Mouse (Mus musculus) retina, adult 2 months (tissue): ENCODE results near the gene Zbtb38.

Experiments used
- DNase-seq: peaks from one replicate; pipeline ENCODE4 v3.0.0-alpha.2; 2012; ENCODE audit warnings: low read depth, low spot score

Zbtb38 gene

DNA sequence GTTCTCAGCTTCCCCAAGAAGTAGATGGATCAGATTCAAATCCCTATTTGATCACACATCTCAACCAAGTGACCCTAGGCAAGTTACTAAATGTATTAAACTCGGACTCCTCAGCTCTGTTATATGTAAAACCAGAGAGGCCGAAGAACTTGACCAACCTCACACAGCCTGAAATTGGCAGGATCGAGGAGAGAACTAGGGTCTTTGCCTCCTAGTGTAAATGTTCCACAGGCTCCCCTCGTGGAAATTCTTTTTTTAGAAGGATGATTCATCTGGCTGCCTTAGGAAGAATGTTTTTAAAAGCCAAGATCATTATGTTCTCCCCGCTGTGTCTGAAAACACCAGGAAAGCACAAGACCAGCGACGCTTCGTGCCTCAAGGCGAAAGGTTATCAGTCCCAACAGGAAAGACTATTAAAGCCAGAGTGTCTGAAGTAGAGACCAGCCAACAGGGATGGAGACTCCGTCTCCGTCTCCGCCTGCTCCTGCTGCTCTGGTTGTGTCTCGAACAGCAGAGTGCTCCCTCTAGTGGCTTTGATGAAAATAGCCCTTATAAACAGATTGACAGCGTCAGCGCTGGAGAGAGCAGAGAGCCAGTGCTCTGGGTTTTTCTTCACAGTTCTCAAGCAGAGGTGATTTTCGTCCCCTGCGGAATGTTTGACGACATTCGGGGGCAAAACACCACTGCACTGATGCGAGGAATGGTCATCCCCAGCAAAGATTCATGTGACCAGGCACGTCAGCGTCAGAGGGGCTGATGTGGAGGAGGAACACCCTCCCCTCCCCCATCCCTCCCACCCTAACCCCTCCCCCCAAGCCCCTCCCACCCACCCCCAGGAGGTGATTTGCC is 6.3 kb upstream of the Zbtb38 start:
- DNase-seq, result peak; percentile 71

DNA sequence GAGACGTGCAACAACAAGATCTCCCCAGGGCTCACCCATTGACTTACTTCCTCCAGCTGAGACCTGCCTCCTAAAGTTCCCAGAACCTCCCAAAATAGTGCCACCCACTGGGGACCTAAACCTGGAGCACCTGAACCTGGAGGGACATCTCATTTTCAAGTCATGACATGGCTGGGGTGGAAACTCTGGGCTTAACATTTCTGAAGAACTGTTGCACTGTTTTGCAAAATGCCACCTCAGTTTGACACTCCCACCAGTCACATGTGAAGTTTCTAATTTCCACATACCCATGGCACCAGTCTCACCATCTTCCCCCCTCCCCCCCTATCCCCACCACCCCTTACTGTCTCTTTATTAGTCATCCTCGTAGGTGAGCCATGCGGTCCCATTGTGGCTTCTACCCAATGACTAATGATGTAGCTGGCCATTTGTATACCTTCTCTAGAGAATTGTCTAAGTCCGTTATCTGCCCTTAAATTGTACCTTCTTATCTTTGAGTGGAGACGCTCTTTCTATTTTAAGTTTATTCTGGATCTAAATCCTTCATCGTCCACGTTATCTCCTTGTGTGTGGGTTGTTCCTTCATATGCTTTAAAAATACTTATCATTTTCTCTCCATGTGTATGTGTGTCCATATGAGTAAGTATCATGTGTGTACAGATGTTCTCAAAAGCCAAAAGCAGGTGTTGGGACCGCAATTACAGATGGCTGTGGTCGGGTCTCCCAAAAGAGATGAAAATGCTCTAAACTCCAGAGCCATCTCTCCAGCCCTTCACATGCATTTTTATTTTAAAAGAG is 4.2 kb upstream of the Zbtb38 start:
- DNase-seq, result no peak

DNA sequence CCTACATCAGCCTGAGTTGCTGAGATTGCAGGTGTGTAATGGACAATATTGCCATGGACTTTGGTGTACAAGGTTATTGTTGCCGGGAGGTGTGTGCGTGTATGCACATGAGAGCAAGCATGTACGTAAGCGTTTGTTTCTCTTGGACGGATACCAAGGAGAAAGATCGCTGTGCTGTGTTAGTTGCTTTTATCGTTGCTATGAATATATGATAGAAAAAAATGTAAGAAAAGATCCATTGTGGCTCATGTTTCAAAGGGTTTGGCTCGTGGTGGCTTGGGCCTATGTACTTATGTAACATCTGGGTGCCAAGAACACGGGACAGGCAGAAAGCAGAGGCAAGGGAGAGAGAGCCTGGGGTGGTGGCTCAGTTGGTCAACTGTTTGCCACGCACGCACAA is 3.1 kb upstream of the Zbtb38 start:
- DNase-seq, result no peak

DNA sequence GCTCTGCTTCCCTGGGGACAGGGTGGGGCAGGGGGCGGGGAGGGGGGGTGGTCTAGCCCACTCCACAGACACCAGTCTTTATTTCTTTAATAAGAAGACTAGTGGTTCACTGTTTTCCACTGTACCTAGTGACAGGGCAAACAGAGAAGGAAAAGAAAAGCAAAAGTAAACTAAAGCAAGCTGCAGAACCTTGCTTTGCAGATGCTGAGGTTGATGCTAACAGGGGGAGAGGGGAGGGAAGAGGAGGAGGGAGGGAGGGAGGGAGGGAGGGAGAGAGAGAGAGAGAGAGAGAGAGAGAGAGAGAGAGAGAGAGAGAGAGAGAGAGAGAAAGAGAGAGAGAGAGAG is 2.0 kb upstream of the Zbtb38 start:
- DNase-seq, result no peak

- no peak for DNase-seq
Measured at GRCm38 (mm10) chr9:96753921-96754624, 1.4 kb upstream of the Zbtb38 start.

GRCm38 (mm10) chr9:96753392-96753791 is 761 bp upstream of the Zbtb38 start:
- no peak for DNase-seq

GRCm38 (mm10) chr9:96751821-96752602 is 619 bp downstream of the Zbtb38 start:
- DNase-seq, result no peak

DNA sequence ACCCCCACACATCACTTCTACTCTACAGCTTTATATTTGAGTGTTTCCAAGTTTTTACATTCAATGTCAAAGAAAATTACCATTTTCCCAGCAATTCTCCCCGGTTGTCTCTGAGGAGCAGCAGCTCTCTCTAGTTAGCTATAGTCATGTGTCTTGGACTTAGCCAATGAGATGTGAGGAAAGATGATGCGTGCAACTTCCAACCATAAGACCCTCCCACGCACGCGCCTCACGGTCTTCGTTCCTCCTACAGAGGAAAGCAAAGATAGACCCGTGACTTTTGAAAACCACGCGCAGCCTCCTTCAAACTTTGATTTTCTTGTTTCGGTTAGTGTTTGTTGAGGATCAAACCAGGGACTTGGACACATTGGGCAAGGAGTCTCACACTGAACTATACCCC is 2.0 kb downstream of the Zbtb38 start:
- no peak for DNase-seq

DNA sequence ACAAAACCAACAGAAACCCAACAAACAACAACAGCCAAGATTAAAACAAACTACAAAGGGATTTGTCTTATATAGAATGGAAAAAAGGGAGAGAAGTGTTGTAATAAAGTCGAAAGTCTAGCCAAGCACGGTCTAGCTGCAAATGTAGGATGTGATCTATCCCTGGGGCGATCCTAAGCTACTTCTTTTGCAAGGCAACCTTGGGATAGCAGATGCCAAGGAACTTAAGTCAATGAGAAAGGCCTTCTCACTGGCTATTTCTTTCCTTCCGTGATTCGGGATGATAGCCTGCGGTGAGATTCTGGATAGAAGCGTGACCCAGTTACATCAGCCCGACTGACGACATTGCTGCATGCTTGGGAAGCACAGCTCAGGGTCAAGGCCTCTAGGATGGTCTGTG is 6.1 kb downstream of the Zbtb38 start:
- DNase-seq, result no peak

- no peak for DNase-seq
Measured at GRCm38 (mm10) chr9:96744909-96745308, 7.7 kb downstream of the Zbtb38 start.

- no peak for DNase-seq
Measured at GRCm38 (mm10) chr9:96741365-96742085, 11.1 kb downstream of the Zbtb38 start.

DNA sequence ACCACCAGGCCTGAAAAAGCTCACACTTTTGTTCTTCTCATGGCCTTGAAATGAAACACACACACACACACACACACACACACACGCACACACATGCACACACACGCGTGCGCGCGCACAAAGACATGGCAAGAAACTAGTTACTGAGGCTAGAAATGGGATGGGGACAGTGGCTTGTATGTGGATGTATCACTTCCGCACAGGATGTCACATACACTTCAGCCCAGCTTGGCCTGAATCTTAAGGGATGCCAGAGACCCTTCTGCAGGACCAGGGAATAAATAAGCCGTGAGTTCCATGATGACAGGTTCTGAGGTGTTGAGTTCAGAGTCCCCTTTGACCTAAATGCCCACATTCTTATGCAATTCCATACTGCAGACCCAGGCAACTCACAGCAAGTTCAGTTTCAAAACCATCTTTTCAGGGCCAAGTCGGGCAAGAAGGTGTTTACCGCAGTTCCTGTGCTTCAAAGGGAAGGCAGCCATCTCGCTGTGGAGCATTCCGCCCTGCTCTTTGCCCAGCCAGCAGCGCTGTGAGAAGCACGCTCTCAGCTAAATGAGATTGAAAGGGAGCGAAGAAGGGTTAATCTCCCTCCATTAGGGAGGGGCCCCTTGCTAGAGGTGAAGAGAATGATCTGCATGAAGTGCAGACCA is 11.8 kb downstream of the Zbtb38 start:
- no peak for DNase-seq

DNA sequence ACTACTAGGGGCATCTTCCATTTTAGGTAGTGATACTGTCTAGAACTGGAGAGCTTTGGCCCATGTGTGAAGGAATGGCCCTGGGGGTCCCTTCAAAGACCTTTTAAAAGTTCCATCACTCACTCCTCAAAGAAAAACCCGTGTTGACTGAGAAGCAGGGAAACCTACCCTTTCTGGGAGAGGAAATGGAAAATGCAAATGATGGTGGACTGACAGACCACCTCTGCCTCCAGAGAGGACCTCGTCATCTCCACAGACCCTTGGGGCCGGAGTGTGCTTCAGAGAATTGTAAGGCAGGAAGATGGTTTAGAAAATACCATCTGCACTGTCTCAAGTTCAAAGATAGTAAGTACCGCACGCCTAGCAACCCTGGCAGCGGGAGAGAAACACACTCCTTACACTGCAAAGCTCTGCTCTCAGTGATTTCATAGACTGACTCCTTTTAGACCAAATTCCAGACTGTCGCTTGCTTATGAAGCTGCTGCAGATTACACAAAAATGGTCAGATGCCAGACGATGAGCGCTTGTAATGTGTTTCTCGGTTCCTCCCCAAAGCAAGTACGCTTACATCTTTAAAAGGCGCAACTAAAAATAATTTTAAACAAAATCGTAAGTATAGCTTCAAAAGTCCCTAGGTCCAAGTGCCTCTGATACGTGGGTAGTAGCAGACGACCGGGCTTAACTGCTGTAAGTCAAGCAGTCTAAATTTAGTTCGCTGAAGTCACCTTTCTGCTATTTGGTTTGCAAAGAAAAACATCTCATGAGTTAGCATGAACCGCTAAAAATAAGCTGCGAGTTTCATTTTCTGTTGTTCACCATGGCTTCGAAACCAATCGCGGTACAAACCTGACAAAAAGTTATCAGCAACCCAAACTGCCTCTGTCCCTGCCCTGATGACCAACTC is 12.6 kb downstream of the Zbtb38 start:
- no peak for DNase-seq

DNA sequence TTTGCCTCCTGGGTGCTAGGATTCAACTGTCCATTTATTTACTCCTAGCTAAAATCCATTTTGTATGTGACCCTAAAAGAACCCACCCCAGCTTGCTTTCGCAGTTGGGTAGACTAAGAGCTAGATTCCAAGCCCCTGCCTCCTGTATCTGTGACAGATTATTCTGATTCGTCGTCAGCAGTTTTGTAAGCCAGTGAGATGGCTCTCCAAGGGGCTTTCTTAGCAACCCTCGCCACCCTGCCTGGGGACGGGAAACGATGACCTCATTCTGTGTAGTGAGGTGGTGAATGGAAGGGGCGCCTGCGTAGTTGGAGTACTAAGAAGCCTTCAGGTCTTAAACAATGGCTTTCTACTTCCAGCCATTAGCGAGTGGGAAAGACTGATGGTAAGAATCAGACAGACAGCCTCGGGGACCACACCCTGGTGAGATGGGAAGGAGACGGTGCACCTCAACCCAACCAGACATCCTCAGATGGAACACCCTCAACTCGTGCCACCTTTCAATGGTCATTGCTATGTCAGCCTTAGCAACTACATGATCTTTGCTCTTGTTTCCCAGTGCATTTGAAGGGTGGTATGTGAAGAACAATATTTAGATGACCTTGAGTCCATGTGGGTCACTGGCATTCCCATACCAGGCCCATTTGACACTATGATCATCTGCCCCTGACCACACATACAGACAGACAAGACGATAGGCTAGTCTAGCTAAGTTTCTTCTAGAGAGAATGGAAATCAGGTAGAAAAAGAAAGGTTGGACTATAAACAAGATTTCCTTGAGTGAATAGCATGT is 13.9 kb downstream of the Zbtb38 start:
- DNase-seq, result no peak

GRCm38 (mm10) chr9:96735946-96736345 is 16.7 kb downstream of the Zbtb38 start:
- DNase-seq, result no peak

DNA sequence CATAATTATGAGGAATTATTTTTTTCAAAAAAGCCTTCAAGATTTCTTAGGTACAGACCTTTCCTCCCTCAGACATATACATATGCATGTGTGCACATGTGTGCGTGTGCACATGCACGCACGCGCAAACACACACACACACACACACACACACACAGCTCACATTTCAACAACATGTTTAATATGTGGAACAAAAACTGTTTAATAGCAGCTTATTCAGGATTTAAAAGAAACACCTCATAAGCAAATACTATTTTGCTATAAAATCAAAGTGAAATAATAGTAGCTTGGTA is 19.3 kb downstream of the Zbtb38 start:
- DNase-seq, result no peak

- no peak for DNase-seq
Measured at GRCm38 (mm10) chr9:96732644-96733424, 19.8 kb downstream of the Zbtb38 start.

DNA sequence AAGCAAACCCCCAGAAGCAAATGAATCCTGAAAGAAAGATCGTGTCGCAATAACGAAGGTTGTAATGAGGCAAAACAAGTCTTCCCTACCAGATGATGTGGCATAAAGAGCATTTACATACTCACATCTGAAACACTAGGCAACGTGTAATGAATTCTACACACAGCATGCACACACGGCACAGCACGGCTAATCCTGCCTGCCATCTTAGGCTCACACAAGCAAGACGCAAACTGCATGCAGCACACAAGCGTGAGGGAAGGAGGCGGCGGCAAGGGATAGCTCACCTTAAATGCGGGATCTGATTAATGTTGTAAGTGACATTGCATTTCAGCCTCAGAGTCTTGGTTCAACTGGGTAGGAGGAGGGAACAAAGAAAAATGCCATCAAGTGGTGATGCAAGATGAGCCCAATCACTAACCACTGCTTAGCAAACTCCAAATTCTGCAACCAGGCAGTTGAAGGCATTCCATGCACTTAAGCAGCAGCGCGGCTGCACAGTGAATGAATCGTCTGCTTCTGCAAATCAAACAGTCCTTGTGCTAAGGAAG is 20.6 kb downstream of the Zbtb38 start:
- DNase-seq, result no peak
